Mouse (Mus musculus) bone marrow, adult 2 months (tissue): ENCODE measurements around the gene Cadps. TPM values are rescaled to one million over a fixed set of nuclear protein-coding genes. Genes with fewer than 3 reads are reported as not detected.

ENCODE experiments used
- H3K27ac ChIP-seq: fragments of 200-500 bp; 2 replicates; pipeline ENCODE4 v1.5.1; 2012; ENCODE audit warnings: low read depth, mild to moderate bottlenecking, control low read depth, inconsistent platforms, low read length; ENCODE audit not compliant: control insufficient read depth, poor library complexity, insufficient read depth
- H3K4me1 ChIP-seq: fragments of 200-500 bp; 2 replicates; pipeline ENCODE4 v1.6.1; 2011; ENCODE audit warnings: low read length; ENCODE audit not compliant: control insufficient read depth, insufficient read depth
- H3K4me3 ChIP-seq: fragments of 200-500 bp; replicated peaks from 2 replicates; pipeline ENCODE3; 2011; ENCODE audit warnings: mild to moderate bottlenecking, low read depth, low read length, control low read depth; ENCODE audit not compliant: control insufficient read depth
- CTCF ChIP-seq: fragments of 200-500 bp; IDR thresholded peaks from 2 replicates; pipeline ENCODE4 v1.5.1; 2011; ENCODE audit warnings: low read length, control low read depth; ENCODE audit not compliant: control insufficient read depth, insufficient read depth
- POLR2A ChIP-seq: fragments of 200-500 bp; IDR thresholded peaks from 2 replicates; pipeline ENCODE4 v1.6.1; 2011; ENCODE audit warnings: low read depth, mild to moderate bottlenecking, control low read depth, low read length, borderline replicate concordance; ENCODE audit not compliant: control insufficient read depth
- WGBS: fragments of 180-500 bp; shearing (Covaris S2); methylation state at CpG from one replicate; pipeline ENCODE4 v1.1.7; 2018; 5-methylcytosine and 5-hydroxymethylcytosine counted together
- polyA plus RNA-seq: library from polyadenylated mRNA; stranded (reverse); fragments of >200 nt; gene quantifications from 2 replicates; pipeline ENCODE4 v1.2.4, GENCODE M21; 2011; ENCODE audit warnings: low replicate concordance; ENCODE audit not compliant: missing spikeins, insufficient read depth, insufficient read length

Cadps gene
- not detected in 2 replicates for polyA plus RNA-seq

GRCm38 (mm10) chr14:12822491-12823219 is at the start of gene Cadps:
TSS of gene Cadps (minus strand) at chr14:12823079.
- H3K4me3 ChIP-seq, result no peak within 1 kb of the TSS
- 3% methylated on average over 69 of the region's 71 CpGs for WGBS
- TF ChIP-seq CTCF, result no peak

GRCm38 (mm10) chr14:12869605-12870004 is 46.7 kb upstream of the Cadps start:
- no peak for TF ChIP-seq POLR2A
- TF ChIP-seq CTCF, result no peak
- Histone ChIP-seq H3K4me3 (no peak overlapping the region), H3K27ac (no peak overlapping the region), H3K4me1 (no peaks in the 10 kb centered on the region)
- 86% methylated on average over 1 of the region's 1 CpGs for WGBS

More at GRCm38 (mm10) chr14:12822491-12823219, at the start of gene Cadps:
- Histone ChIP-seq H3K27ac (no peak within 1 kb of the TSS), H3K4me1 (no peaks in the 10 kb centered on the region)

GRCm38 (mm10) chr14:12865258-12865657 is 42.4 kb upstream of the Cadps start:
- H3K4me3 ChIP-seq, result no peak overlapping the region
- H3K4me1 ChIP-seq, result no peaks in the 10 kb centered on the region
- no peak overlapping the region for H3K27ac ChIP-seq
- TF ChIP-seq POLR2A, result no peak
- no peak for TF ChIP-seq CTCF
- WGBS, result 66% methylated on average over 2 of the region's 2 CpGs

- no peak overlapping the region for H3K27ac ChIP-seq
- no peak overlapping the region for H3K4me3 ChIP-seq
- H3K4me1 ChIP-seq, result no peaks in the 10 kb centered on the region
- TF ChIP-seq CTCF (no peak), POLR2A (no peak)
These were observed 21.0 kb upstream of the Cadps start for GRCm38 (mm10) chr14:12843860-12844259.

- TF ChIP-seq POLR2A (no peak), CTCF (no peak)
- H3K27ac ChIP-seq, result no peak overlapping the region
- 35% methylated on average over 1 of the region's 1 CpGs for WGBS
- no peak overlapping the region for H3K4me3 ChIP-seq
- no peaks in the 10 kb centered on the region for H3K4me1 ChIP-seq
These were observed 16.6 kb upstream of the Cadps start for GRCm38 (mm10) chr14:12839471-12839870.

- TF ChIP-seq CTCF, result no peak
- no peak for TF ChIP-seq POLR2A
- Histone ChIP-seq H3K4me1 (no peaks in the 10 kb centered on the region), H3K27ac (no peak overlapping the region), H3K4me3 (no peak overlapping the region)
These were observed 16.1 kb upstream of the Cadps start for GRCm38 (mm10) chr14:12838949-12839348.

GRCm38 (mm10) chr14:12838323-12838722 is 15.4 kb upstream of the Cadps start:
- Histone ChIP-seq H3K27ac (no peak overlapping the region), H3K4me1 (no peaks in the 10 kb centered on the region), H3K4me3 (no peak overlapping the region)
- TF ChIP-seq POLR2A, result no peak

GRCm38 (mm10) chr14:12837902-12838301 is 15.0 kb upstream of the Cadps start:
- no peak for TF ChIP-seq POLR2A
- no peak for TF ChIP-seq CTCF
- H3K4me1 ChIP-seq, result no peaks in the 10 kb centered on the region
- WGBS, result 38% methylated on average over 1 of the region's 1 CpGs
- H3K27ac ChIP-seq, result no peak overlapping the region
- H3K4me3 ChIP-seq, result no peak overlapping the region

GRCm38 (mm10) chr14:12823781-12824180 is 902 bp upstream of the Cadps start:
- no peak overlapping the region for H3K27ac ChIP-seq
- no peak for TF ChIP-seq POLR2A
- no peak for TF ChIP-seq CTCF

More at GRCm38 (mm10) chr14:12823781-12824180, 902 bp upstream of the Cadps start:
- Histone ChIP-seq H3K4me1 (no peaks in the 10 kb centered on the region), H3K4me3 (no peak overlapping the region)
- 14% methylated on average over 6 of the region's 6 CpGs for WGBS
